Mouse (Mus musculus): ENCODE measurements around the gene Kbtbd2. TPM values are rescaled to one million over a fixed set of nuclear protein-coding genes. Genes with fewer than 3 reads are reported as not detected.

Kbtbd2 gene
- 37.8 and 47.3 TPM in 2 replicates for polyA plus RNA-seq (2011; ENCODE audit: insufficient read length, low read depth, missing spikeins)

GRCm38 (mm10) chr6:56797311-56798151 is at the start of gene Kbtbd2:
Gene Kbtbd2, minus strand, starts transcription at chr6:56797813.
- peak within 1 kb of the TSS; percentile 100 for H3K4me3 ChIP-seq (ENCODE audit: insufficient read depth, low read length)
- H3K4me1 ChIP-seq (ENCODE audit: control insufficient read depth, insufficient read depth, low read length): peaks cover 3% of the 10 kb centered on the region
- peak within 1 kb of the TSS; percentile 96 for H3K27ac ChIP-seq (ENCODE audit: insufficient read depth, low read length)
- TF ChIP-seq CTCF (IDR thresholded peaks at IDR 0.05; ENCODE audit: borderline replicate concordance, insufficient read depth, low read length) (no peak), POLR2A (IDR thresholded peaks at IDR 0.05; ENCODE audit: low read depth, low read length) (peak; percentile 81)

DNA sequence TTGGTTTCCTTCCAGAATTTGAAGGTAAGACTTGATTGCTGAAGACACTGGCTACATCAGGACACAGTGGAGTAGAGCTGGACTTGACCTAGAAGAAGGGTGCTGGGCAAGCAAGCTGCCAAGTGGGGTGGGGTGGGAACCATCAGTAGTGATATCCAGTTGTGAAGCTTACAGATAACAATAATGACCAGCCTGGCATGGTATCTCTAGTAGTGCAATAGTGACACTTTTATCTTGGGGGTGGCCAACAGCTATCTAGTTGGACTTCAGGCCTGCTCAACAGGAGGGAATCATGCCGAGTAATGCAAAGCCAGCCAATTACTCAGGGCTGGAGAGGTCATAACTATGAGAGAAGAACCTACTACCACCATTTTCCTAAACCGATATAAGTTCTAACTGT is 46.8 kb upstream of the Kbtbd2 start:
- TF ChIP-seq CTCF (IDR thresholded peaks at IDR 0.05; ENCODE audit: borderline replicate concordance, insufficient read depth, low read length) (no peak), POLR2A (IDR thresholded peaks at IDR 0.05; ENCODE audit: low read depth, low read length) (no peak)
- H3K27ac ChIP-seq (ENCODE audit: insufficient read depth, low read length): no peak overlapping the region
- H3K4me3 ChIP-seq (ENCODE audit: insufficient read depth, low read length): no peak overlapping the region
- H3K4me1 ChIP-seq (ENCODE audit: control insufficient read depth, insufficient read depth, low read length): peaks cover 5% of the 10 kb centered on the region

DNA sequence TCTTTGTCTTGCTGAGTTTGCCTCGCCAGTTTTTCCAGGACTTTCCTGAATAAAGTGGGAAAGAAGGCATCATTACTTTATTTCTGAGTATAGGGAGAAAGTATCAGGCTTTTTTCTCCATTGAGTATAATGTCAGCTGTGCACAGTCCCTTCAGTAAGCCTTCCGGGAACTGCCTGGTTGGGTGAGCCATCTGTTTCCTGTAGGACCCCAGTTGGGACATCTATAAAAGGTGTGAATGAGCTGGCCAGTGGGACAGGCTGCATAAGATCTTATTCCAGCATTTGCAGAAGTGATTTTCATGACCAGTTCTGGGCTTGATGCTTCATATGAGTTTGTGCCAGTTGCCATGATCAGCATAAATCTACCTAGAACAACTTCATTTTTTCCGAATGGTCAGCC is 45.6 kb upstream of the Kbtbd2 start:
- Histone ChIP-seq H3K4me3 (ENCODE audit: insufficient read depth, low read length) (no peak overlapping the region), H3K4me1 (ENCODE audit: control insufficient read depth, insufficient read depth, low read length) (no peaks in the 10 kb centered on the region; the same call in none of the 2 replicates), H3K27ac (ENCODE audit: insufficient read depth, low read length) (no peak overlapping the region)
- TF ChIP-seq POLR2A (IDR thresholded peaks at IDR 0.05; ENCODE audit: low read depth, low read length): no peak
- TF ChIP-seq CTCF (IDR thresholded peaks at IDR 0.05; ENCODE audit: borderline replicate concordance, insufficient read depth, low read length): no peak

GRCm38 (mm10) chr6:56837621-56838020 is 40.0 kb upstream of the Kbtbd2 start:
- H3K4me3 ChIP-seq (ENCODE audit: insufficient read depth, low read length): no peak overlapping the region
- peaks cover 9% of the 10 kb centered on the region for H3K4me1 ChIP-seq (ENCODE audit: control insufficient read depth, insufficient read depth, low read length)
- H3K27ac ChIP-seq (ENCODE audit: insufficient read depth, low read length): peak overlapping the region; percentile 27; the same call in 1 of the 2 replicates
- TF ChIP-seq POLR2A (IDR thresholded peaks at IDR 0.05; ENCODE audit: low read depth, low read length): no peak
- TF ChIP-seq CTCF (IDR thresholded peaks at IDR 0.05; ENCODE audit: borderline replicate concordance, insufficient read depth, low read length): no peak

- Histone ChIP-seq H3K27ac (ENCODE audit: insufficient read depth, low read length) (peak overlapping the region; percentile 27; the same call in 1 of the 2 replicates), H3K4me3 (ENCODE audit: insufficient read depth, low read length) (no peak overlapping the region), H3K4me1 (ENCODE audit: control insufficient read depth, insufficient read depth, low read length) (peaks cover 9% of the 10 kb centered on the region)
- no peak for TF ChIP-seq POLR2A (IDR thresholded peaks at IDR 0.05; ENCODE audit: low read depth, low read length)
- no peak for TF ChIP-seq CTCF (IDR thresholded peaks at IDR 0.05; ENCODE audit: borderline replicate concordance, insufficient read depth, low read length)
Measured at GRCm38 (mm10) chr6:56837166-56837565, 39.6 kb upstream of the Kbtbd2 start.

DNA sequence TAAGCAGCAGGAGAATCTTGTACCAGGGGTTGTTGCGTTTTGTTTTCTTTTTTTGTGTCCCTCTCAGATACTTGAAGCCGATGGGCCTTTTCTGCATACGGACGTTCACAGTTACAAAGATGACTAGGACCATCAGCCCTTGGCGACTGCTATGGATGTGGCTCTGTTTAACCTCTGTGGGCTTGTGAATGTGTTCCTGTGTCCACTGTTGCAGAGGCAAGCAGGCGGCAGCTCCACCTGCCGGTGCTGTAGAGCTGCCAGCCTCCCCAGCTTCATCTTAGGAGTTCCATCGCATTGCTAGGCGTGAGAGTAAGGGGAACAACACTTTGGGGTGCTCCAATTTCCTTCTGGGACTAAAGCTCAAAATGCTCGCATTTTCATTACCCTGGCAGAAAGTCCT is 37.9 kb upstream of the Kbtbd2 start:
- TF ChIP-seq CTCF (IDR thresholded peaks at IDR 0.05; ENCODE audit: borderline replicate concordance, insufficient read depth, low read length) (no peak), POLR2A (IDR thresholded peaks at IDR 0.05; ENCODE audit: low read depth, low read length) (no peak)
- Histone ChIP-seq H3K4me3 (ENCODE audit: insufficient read depth, low read length) (no peak overlapping the region), H3K27ac (ENCODE audit: insufficient read depth, low read length) (no peak overlapping the region), H3K4me1 (ENCODE audit: control insufficient read depth, insufficient read depth, low read length) (peaks cover 9% of the 10 kb centered on the region)

- TF ChIP-seq CTCF (IDR thresholded peaks at IDR 0.05; ENCODE audit: borderline replicate concordance, insufficient read depth, low read length): no peak
- no peak for TF ChIP-seq POLR2A (IDR thresholded peaks at IDR 0.05; ENCODE audit: low read depth, low read length)
- peaks cover 9% of the 10 kb centered on the region for H3K4me1 ChIP-seq (ENCODE audit: control insufficient read depth, insufficient read depth, low read length)
- H3K27ac ChIP-seq (ENCODE audit: insufficient read depth, low read length): no peak overlapping the region
- H3K4me3 ChIP-seq (ENCODE audit: insufficient read depth, low read length): no peak overlapping the region
Measured at GRCm38 (mm10) chr6:56834769-56835168, 37.2 kb upstream of the Kbtbd2 start.

DNA sequence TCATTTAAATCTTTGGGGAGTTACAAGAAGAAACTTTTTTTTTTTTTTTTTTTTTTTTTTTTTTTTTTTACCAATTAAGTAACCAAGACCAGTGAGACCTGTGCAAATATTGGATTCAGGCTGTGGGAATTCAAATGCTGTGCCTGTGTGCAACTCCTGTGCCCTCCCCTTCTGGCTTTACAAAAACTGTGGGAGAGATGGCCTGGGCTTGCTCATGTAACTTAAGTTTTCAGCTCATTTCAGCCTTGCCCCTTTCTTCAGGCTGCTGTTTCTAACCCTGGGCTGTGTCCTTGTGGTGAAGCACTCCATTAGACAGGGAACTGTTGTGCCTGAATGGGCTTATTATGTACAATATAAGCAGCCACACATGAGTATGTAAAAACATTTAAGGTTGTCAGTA is 35.2 kb upstream of the Kbtbd2 start:
- Histone ChIP-seq H3K4me3 (ENCODE audit: insufficient read depth, low read length) (peak overlapping the region; percentile 90), H3K4me1 (ENCODE audit: control insufficient read depth, insufficient read depth, low read length) (peaks cover 9% of the 10 kb centered on the region), H3K27ac (ENCODE audit: insufficient read depth, low read length) (peak overlapping the region; percentile 38; the same call in 1 of the 2 replicates)
- no peak for TF ChIP-seq CTCF (IDR thresholded peaks at IDR 0.05; ENCODE audit: borderline replicate concordance, insufficient read depth, low read length)
- no peak for TF ChIP-seq POLR2A (IDR thresholded peaks at IDR 0.05; ENCODE audit: low read depth, low read length)

DNA sequence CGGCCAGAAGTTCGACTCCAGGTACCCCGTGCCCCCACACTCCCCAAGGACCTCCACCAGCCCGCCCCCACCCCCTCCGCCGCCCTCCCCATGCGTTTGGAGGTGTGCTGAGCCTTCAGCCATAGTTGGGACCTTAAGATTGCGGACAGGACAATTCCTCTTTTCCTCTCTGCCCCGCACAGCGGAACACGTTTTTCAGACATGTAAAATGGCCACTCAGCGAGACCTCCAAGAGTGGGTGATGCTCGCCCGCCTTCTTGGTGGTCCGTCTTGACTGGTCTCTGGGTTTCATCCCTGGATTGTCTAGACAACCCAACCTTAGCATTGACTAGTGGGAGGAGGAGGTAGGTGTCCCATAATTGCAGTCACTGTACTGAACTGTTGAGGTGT is 34.8 kb upstream of the Kbtbd2 start:
- TF ChIP-seq CTCF (IDR thresholded peaks at IDR 0.05; ENCODE audit: borderline replicate concordance, insufficient read depth, low read length) (no peak), POLR2A (IDR thresholded peaks at IDR 0.05; ENCODE audit: low read depth, low read length) (no peak)
- H3K27ac ChIP-seq (ENCODE audit: insufficient read depth, low read length): peak overlapping the region; percentile 42; the same call in 1 of the 2 replicates
- peaks cover 9% of the 10 kb centered on the region for H3K4me1 ChIP-seq (ENCODE audit: control insufficient read depth, insufficient read depth, low read length)
- peak overlapping the region; percentile 90 for H3K4me3 ChIP-seq (ENCODE audit: insufficient read depth, low read length)
